Mouse (Mus musculus) liver, postnatal 0 days (tissue): ENCODE measurements around the gene Kidins220. TPM values are rescaled to one million over a fixed set of nuclear protein-coding genes. Genes with fewer than 3 reads are reported as not detected.

Experiments
- ATAC-seq: fragments of 200-750 bp; cut with Nextera tagmentation; 2 replicates; pipeline ENCODE4 v1.8.0; 2017; ENCODE audit warnings: mild to moderate bottlenecking, moderate library complexity
- DNase-seq: peaks from one replicate; pipeline ENCODE4 v3.0.0-alpha.2; 2016
- H3K27ac ChIP-seq: fragments of 300-500 bp; sonication (generic); 2 replicates; pipeline ENCODE4 v1.5.1; 2014; ENCODE audit warnings: antibody characterized with exemption, moderate library complexity, mild to moderate bottlenecking, low read depth
- H3K27me3 ChIP-seq: fragments of 300-500 bp; sonication (generic); 2 replicates; pipeline ENCODE4 v1.6.1; 2014; ENCODE audit warnings: low read length, control low read depth, mixed read lengths; ENCODE audit not compliant: insufficient read depth
- H3K36me3 ChIP-seq: fragments of 300-500 bp; sonication (generic); replicated peaks from 2 replicates; pipeline ENCODE4 v1.6.1; 2014; ENCODE audit warnings: mild to moderate bottlenecking, control low read depth, low read length, moderate library complexity, mixed read lengths; ENCODE audit not compliant: insufficient read depth
- H3K4me1 ChIP-seq: fragments of 300-500 bp; sonication (generic); 2 replicates; pipeline ENCODE4 v1.6.1; 2014; ENCODE audit warnings: antibody characterized with exemption, mild to moderate bottlenecking, control low read depth; ENCODE audit not compliant: insufficient read depth
- H3K4me2 ChIP-seq: fragments of 300-500 bp; sonication (generic); 2 replicates; pipeline ENCODE4 v1.6.1; 2014; ENCODE audit warnings: low read depth, mild to moderate bottlenecking, low read length, moderate library complexity, mixed read lengths
- H3K4me3 ChIP-seq: fragments of 300-500 bp; sonication (generic); 2 replicates; pipeline ENCODE4 v1.5.1; 2014; ENCODE audit warnings: low read depth, low read length
- H3K9ac ChIP-seq: fragments of 300-500 bp; sonication (generic); replicated peaks from 2 replicates; pipeline ENCODE4 v1.6.1; 2014; ENCODE audit warnings: mild to moderate bottlenecking, moderate library complexity
- H3K9me3 ChIP-seq: fragments of 300-500 bp; sonication (generic); 2 replicates; pipeline ENCODE4 v1.6.1; 2016; ENCODE audit warnings: mild to moderate bottlenecking, control low read depth, low read length, mixed read lengths
- CTCF ChIP-seq: sonication (generic); IDR thresholded peaks from 2 replicates; pipeline ENCODE4 v1.5.1; 2016; ENCODE audit warnings: antibody characterized with exemption, low read depth
- EP300 ChIP-seq: IDR thresholded peaks from 2 replicates; pipeline ENCODE4 v1.6.1; 2016; ENCODE audit warnings: antibody characterized with exemption, low read depth, mild to moderate bottlenecking
- WGBS: fragments of 180-500 bp; shearing (Covaris S2); extraction: QIAGEN DNeasy Blood & Tissue Kit; methylation state at CpG from one replicate; pipeline ENCODE4 v1.1.7; 2014; ENCODE audit not compliant: insufficient replicate concordance; 5-methylcytosine and 5-hydroxymethylcytosine counted together
- polyA plus RNA-seq: library from polyadenylated mRNA; unstranded; fragments of >200 nt; fragmentation: Nextera tagmentation; extraction: Ambion mirVana; gene quantifications from 2 replicates; pipeline ENCODE4 v1.2.1, GENCODE M21; 2015

Gene Kidins220
- polyA plus RNA-seq, 1 experiment from 2014 or later: 4.4 TPM

GRCm38 (mm10) chr12:25086966-25087365 is 112.2 kb downstream of the Kidins220 start:
- no peaks in the 10 kb centered on the region for H3K9me3 ChIP-seq
- ATAC-seq: no peak
- WGBS: 57% methylated on average over 4 of the region's 4 CpGs

GRCm38 (mm10) chr12:25089433-25089832 is 114.7 kb downstream of the Kidins220 start:
- H3K4me2 ChIP-seq: no peak overlapping the region
- H3K9ac ChIP-seq: no peak overlapping the region
- 35% methylated on average over 1 of the region's 1 CpGs for WGBS
- no peak overlapping the region for H3K27ac ChIP-seq
- H3K4me3 ChIP-seq: no peak overlapping the region
- H3K27me3 ChIP-seq: no peaks in the 10 kb centered on the region
- peaks cover 9% of the 10 kb centered on the region for H3K4me1 ChIP-seq
- ATAC-seq (no peak), DNase-seq (no peak)
- H3K36me3 ChIP-seq: no peaks in the 10 kb centered on the region
- TF ChIP-seq CTCF (no peak), EP300 (no peak)
- H3K9me3 ChIP-seq: no peaks in the 10 kb centered on the region

More at GRCm38 (mm10) chr12:25086966-25087365, 112.2 kb downstream of the Kidins220 start:
- H3K4me3 ChIP-seq: no peak overlapping the region
- TF ChIP-seq EP300 (no peak), CTCF (no peak)
- no peaks in the 10 kb centered on the region for H3K4me1 ChIP-seq
- no peak overlapping the region for H3K27ac ChIP-seq
- DNase-seq: no peak
- no peaks in the 10 kb centered on the region for H3K27me3 ChIP-seq
- no peaks in the 10 kb centered on the region for H3K36me3 ChIP-seq
- no peak overlapping the region for H3K4me2 ChIP-seq
- no peak overlapping the region for H3K9ac ChIP-seq

DNA sequence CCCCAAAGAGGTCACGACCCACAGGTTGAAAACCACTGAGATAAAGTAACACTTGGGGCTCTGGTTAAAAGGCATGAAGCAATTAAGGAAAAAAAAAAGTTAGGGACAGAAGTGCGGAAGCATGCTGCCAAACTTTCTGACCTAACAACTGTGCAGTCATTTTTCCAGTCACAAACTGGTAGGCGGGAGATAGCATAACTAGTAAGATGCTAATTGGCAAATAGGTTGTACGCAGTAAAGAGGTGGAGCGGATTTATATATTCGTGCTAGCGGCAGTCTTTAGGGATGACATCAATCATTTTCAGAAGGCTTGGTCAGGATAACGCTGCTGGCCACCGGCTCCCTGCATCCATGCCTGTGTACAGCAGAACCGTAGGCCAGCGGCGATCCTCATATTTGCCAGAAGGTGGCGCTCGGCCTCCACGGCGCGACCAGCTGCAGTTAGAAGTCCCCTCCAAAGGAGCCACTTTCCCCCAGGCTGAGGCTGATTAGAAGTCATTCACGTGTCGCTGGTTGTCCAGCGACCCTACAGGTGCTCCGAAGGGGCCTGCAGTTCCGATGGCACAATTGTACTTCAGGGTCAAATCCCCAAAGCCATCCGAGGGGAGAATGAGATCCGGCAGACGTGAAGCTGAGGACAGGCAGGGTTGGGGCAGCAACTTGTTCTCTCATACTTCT is 117.4 kb downstream of the Kidins220 start:
- H3K9ac ChIP-seq: 0 out of 2 replicates have a peak overlapping the region, but pooled peaks have one; percentile 6
- H3K4me2 ChIP-seq: peak overlapping the region; percentile 66
- peak; percentile 54 for ATAC-seq
- DNase-seq: peak; percentile 86
- no peaks in the 10 kb centered on the region for H3K9me3 ChIP-seq
- H3K27ac ChIP-seq: peak overlapping the region; percentile 66
- WGBS: 11% methylated on average over 25 of the region's 25 CpGs
- peaks cover 9% of the 10 kb centered on the region for H3K4me1 ChIP-seq
- peaks cover under 1% of the 10 kb centered on the region; the same call in 1 of the 2 replicates for H3K27me3 ChIP-seq
- 0 out of 2 replicates have a peak, but pooled peaks have one; percentile 9 for TF ChIP-seq EP300
- peak; percentile 99 for TF ChIP-seq CTCF
- H3K36me3 ChIP-seq: no peaks in the 10 kb centered on the region
- peak overlapping the region; percentile 42 for H3K4me3 ChIP-seq

DNA sequence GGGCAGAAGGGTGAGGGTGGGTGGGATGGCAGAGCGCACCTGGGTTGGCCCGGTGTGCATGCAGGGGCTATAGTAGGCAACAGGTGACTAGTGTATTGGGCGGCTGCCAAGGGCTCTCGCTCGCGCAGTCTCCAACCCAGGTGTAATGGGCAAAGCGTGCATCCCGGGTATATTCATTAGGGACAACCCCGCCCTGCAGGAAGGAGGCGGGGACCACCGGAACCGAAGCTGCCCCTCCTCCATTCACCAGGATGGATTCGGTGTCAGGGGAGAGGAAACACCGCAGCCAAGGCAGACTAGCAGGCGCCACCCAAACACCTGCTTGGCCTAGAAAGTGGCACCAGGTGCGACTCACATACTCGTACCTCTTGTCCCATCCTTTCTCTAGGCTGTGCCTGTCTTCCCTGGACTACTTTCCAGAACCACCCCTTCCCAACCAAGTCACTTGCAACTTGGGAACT is 118.1 kb downstream of the Kidins220 start:
- no peaks in the 10 kb centered on the region for H3K36me3 ChIP-seq
- H3K4me3 ChIP-seq: peak overlapping the region; percentile 42
- DNase-seq: peak; percentile 76
- H3K27me3 ChIP-seq: peaks cover 3% of the 10 kb centered on the region; the same call in 1 of the 2 replicates
- no peaks in the 10 kb centered on the region for H3K9me3 ChIP-seq
- 16% methylated on average over 17 of the region's 17 CpGs for WGBS
- H3K4me2 ChIP-seq: peak overlapping the region; percentile 66
- ATAC-seq: peak; percentile 44
- peaks cover 12% of the 10 kb centered on the region for H3K4me1 ChIP-seq
- no peak for TF ChIP-seq CTCF
- TF ChIP-seq EP300: no peak; the same call in 1 of the 2 replicates
- H3K27ac ChIP-seq: peak overlapping the region; percentile 66
- H3K9ac ChIP-seq: no peak overlapping the region; the same call in 1 of the 2 replicates

- WGBS: 44% methylated on average over 11 of the region's 11 CpGs
- Histone ChIP-seq H3K36me3 (no peaks in the 10 kb centered on the region), H3K4me1 (peaks cover 16% of the 10 kb centered on the region), H3K9me3 (no peaks in the 10 kb centered on the region), H3K27ac (peak overlapping the region; percentile 66), H3K27me3 (peaks cover 3% of the 10 kb centered on the region; the same call in 1 of the 2 replicates), H3K4me2 (peak overlapping the region; percentile 66), H3K9ac (peak overlapping the region; percentile 23), H3K4me3 (peak overlapping the region; percentile 42)
- no peak for ATAC-seq
- no peak for TF ChIP-seq CTCF
- TF ChIP-seq EP300: no peak
- DNase-seq: no peak
Observed at GRCm38 (mm10) chr12:25093241-25093774, 118.6 kb downstream of the Kidins220 start.

- no peaks in the 10 kb centered on the region for H3K9me3 ChIP-seq
- DNase-seq: peak; percentile 26
- no peak for ATAC-seq
- H3K4me1 ChIP-seq: peaks cover 22% of the 10 kb centered on the region
- peak overlapping the region; percentile 77 for H3K27ac ChIP-seq
- 2% methylated on average over 22 of the region's 22 CpGs for WGBS
- peak overlapping the region; percentile 92 for H3K4me2 ChIP-seq
- H3K4me3 ChIP-seq: peak overlapping the region; percentile 79
- H3K27me3 ChIP-seq: peaks cover 19% of the 10 kb centered on the region
- H3K9ac ChIP-seq: peak overlapping the region; percentile 79
- peak; percentile 25 for TF ChIP-seq CTCF
- no peak for TF ChIP-seq EP300
- no peaks in the 10 kb centered on the region for H3K36me3 ChIP-seq
Observed at GRCm38 (mm10) chr12:25094621-25095521, 120.1 kb downstream of the Kidins220 start.
